Mouse (Mus musculus) hindbrain, embryonic 15.5 days (tissue): ENCODE data around the gene Rnd1. TPM values are rescaled to one million over a fixed set of nuclear protein-coding genes. Genes with fewer than 3 reads are reported as not detected.

Experiments
- ATAC-seq: fragments of 200-750 bp; cut with Nextera tagmentation; 2 replicates; pipeline ENCODE4 v1.8.0; 2017; ENCODE audit warnings: low read depth, moderate number of reproducible peaks, moderate TSS enrichment; ENCODE audit not compliant: low FRiP score
- H3K27ac ChIP-seq: fragments of 300-500 bp; sonication (generic); replicated peaks from 2 replicates; pipeline ENCODE4 v1.5.1; 2015; ENCODE audit warnings: mild to moderate bottlenecking, inconsistent platforms
- H3K27me3 ChIP-seq: fragments of 300-500 bp; sonication (generic); 2 replicates; pipeline ENCODE4 v1.6.1; 2015; ENCODE audit warnings: control low read depth, inconsistent platforms
- H3K36me3 ChIP-seq: fragments of 300-500 bp; sonication (generic); 2 replicates; pipeline ENCODE4 v1.6.1; 2015; ENCODE audit warnings: control low read depth, inconsistent platforms
- H3K4me1 ChIP-seq: fragments of 300-500 bp; sonication (generic); replicated peaks from 2 replicates; pipeline ENCODE4 v1.6.1; 2015; ENCODE audit warnings: control low read depth, inconsistent platforms
- H3K4me2 ChIP-seq: fragments of 300-500 bp; sonication (generic); 2 replicates; pipeline ENCODE4 v1.6.1; 2015; ENCODE audit warnings: moderate library complexity, mild to moderate bottlenecking, inconsistent platforms
- H3K4me3 ChIP-seq: fragments of 300-500 bp; sonication (generic); 2 replicates; pipeline ENCODE4 v1.5.1; 2015; ENCODE audit warnings: mild to moderate bottlenecking, inconsistent platforms
- H3K9ac ChIP-seq: fragments of 300-500 bp; sonication (generic); 2 replicates; pipeline ENCODE4 v1.6.1; 2015; ENCODE audit warnings: inconsistent platforms
- H3K9me3 ChIP-seq: fragments of 300-500 bp; sonication (generic); 2 replicates; pipeline ENCODE4 v1.6.1; 2016; ENCODE audit warnings: control low read depth, inconsistent platforms
- WGBS: fragments of 180-500 bp; shearing (Covaris S2); methylation state at CpG from one replicate; pipeline ENCODE4 v1.1.7; 2015; 5-methylcytosine and 5-hydroxymethylcytosine counted together
- polyA plus RNA-seq: library from polyadenylated mRNA; unstranded; fragments of >200 nt; fragmentation: Nextera tagmentation; extraction: Ambion mirVana; gene quantifications from 2 replicates; pipeline ENCODE4 v1.2.1, GENCODE M21; 2015

Rnd1 gene
- polyA plus RNA-seq, 1 experiment from 2014 or later, result 10.3 TPM

- Histone ChIP-seq H3K4me2 (no peak overlapping the region), H3K27me3 (no peaks in the 10 kb centered on the region), H3K4me1 (no peaks in the 10 kb centered on the region), H3K9ac (no peak overlapping the region), H3K27ac (no peak overlapping the region), H3K4me3 (no peak overlapping the region), H3K36me3 (peaks cover 94% of the 10 kb centered on the region), H3K9me3 (no peaks in the 10 kb centered on the region)
- WGBS, result 94% methylated on average over 8 of the region's 8 CpGs
- no peak for ATAC-seq
These were observed 25.1 kb downstream of the Rnd1 start for GRCm38 (mm10) chr15:98652174-98652573.

- Histone ChIP-seq H3K27ac (no peak overlapping the region), H3K36me3 (peaks cover 94% of the 10 kb centered on the region), H3K9me3 (no peaks in the 10 kb centered on the region), H3K4me3 (no peak overlapping the region), H3K4me2 (no peak overlapping the region), H3K9ac (no peak overlapping the region), H3K4me1 (no peaks in the 10 kb centered on the region), H3K27me3 (no peaks in the 10 kb centered on the region)
- no peak for ATAC-seq
- 94% methylated on average over 15 of the region's 15 CpGs for WGBS
These were observed 25.8 kb downstream of the Rnd1 start for GRCm38 (mm10) chr15:98651431-98651830.

GRCm38 (mm10) chr15:98648071-98648470, 29.2 kb downstream of the Rnd1 start:
- 90% methylated on average over 3 of the region's 3 CpGs for WGBS
- ATAC-seq, result no peak
- no peak overlapping the region for H3K4me3 ChIP-seq
- H3K4me2 ChIP-seq, result no peak overlapping the region
- no peaks in the 10 kb centered on the region for H3K4me1 ChIP-seq
- peaks cover 93% of the 10 kb centered on the region for H3K36me3 ChIP-seq
- no peak overlapping the region for H3K9ac ChIP-seq
- no peaks in the 10 kb centered on the region for H3K9me3 ChIP-seq
- H3K27ac ChIP-seq, result no peak overlapping the region
- no peaks in the 10 kb centered on the region for H3K27me3 ChIP-seq

GRCm38 (mm10) chr15:98647308-98647707, 30.0 kb downstream of the Rnd1 start:
- no peak overlapping the region for H3K9ac ChIP-seq
- peaks cover 93% of the 10 kb centered on the region for H3K36me3 ChIP-seq
- ATAC-seq, result no peak
- H3K27me3 ChIP-seq, result no peaks in the 10 kb centered on the region
- no peak overlapping the region for H3K27ac ChIP-seq
- no peaks in the 10 kb centered on the region for H3K4me1 ChIP-seq
- H3K4me3 ChIP-seq, result no peak overlapping the region
- 82% methylated on average over 10 of the region's 10 CpGs for WGBS
- H3K9me3 ChIP-seq, result no peaks in the 10 kb centered on the region
- no peak overlapping the region for H3K4me2 ChIP-seq

- no peak overlapping the region for H3K4me3 ChIP-seq
- no peaks in the 10 kb centered on the region for H3K9me3 ChIP-seq
- H3K4me2 ChIP-seq, result no peak overlapping the region
- WGBS, result 85% methylated on average over 8 of the region's 8 CpGs
- H3K4me1 ChIP-seq, result no peaks in the 10 kb centered on the region
- no peak overlapping the region for H3K9ac ChIP-seq
- H3K27ac ChIP-seq, result no peak overlapping the region
- H3K27me3 ChIP-seq, result no peaks in the 10 kb centered on the region
- peaks cover 93% of the 10 kb centered on the region for H3K36me3 ChIP-seq
- ATAC-seq, result no peak
These were observed 30.5 kb downstream of the Rnd1 start for GRCm38 (mm10) chr15:98646737-98647136.

GRCm38 (mm10) chr15:98645057-98646026, 31.9 kb downstream of the Rnd1 start:
- no peaks in the 10 kb centered on the region for H3K27me3 ChIP-seq
- no peak overlapping the region for H3K27ac ChIP-seq
- no peaks in the 10 kb centered on the region for H3K4me1 ChIP-seq
- H3K4me3 ChIP-seq, result no peak overlapping the region
- WGBS, result 85% methylated on average over 24 of the region's 24 CpGs
- no peak overlapping the region for H3K9ac ChIP-seq
- H3K4me2 ChIP-seq, result no peak overlapping the region
- H3K9me3 ChIP-seq, result no peaks in the 10 kb centered on the region
- peaks cover 93% of the 10 kb centered on the region for H3K36me3 ChIP-seq
- ATAC-seq, result no peak

- no peak overlapping the region for H3K4me3 ChIP-seq
- no peak overlapping the region for H3K4me2 ChIP-seq
- H3K9ac ChIP-seq, result no peak overlapping the region
- WGBS, result 89% methylated on average over 12 of the region's 12 CpGs
- no peak for ATAC-seq
- no peaks in the 10 kb centered on the region for H3K9me3 ChIP-seq
- H3K27me3 ChIP-seq, result no peaks in the 10 kb centered on the region
- H3K4me1 ChIP-seq, result no peaks in the 10 kb centered on the region
- H3K36me3 ChIP-seq, result peaks cover 91% of the 10 kb centered on the region
- H3K27ac ChIP-seq, result no peak overlapping the region
These were observed 32.9 kb downstream of the Rnd1 start for GRCm38 (mm10) chr15:98644406-98644805.

- WGBS, result 46% methylated on average over 8 of the region's 8 CpGs
- Histone ChIP-seq H3K9me3 (no peaks in the 10 kb centered on the region), H3K9ac (no peak overlapping the region), H3K4me3 (no peak overlapping the region), H3K4me1 (peaks cover 27% of the 10 kb centered on the region), H3K27me3 (no peaks in the 10 kb centered on the region), H3K27ac (no peak overlapping the region), H3K4me2 (no peak overlapping the region), H3K36me3 (peaks cover 53% of the 10 kb centered on the region)
- no peak for ATAC-seq
These were observed 37.1 kb downstream of the Rnd1 start for GRCm38 (mm10) chr15:98640157-98640556.

- H3K9me3 ChIP-seq, result no peaks in the 10 kb centered on the region
- H3K4me1 ChIP-seq, result peaks cover 42% of the 10 kb centered on the region
- ATAC-seq, result no peak
- peak overlapping the region; percentile 87 for H3K4me2 ChIP-seq
- H3K27me3 ChIP-seq, result no peaks in the 10 kb centered on the region
- H3K4me3 ChIP-seq, result peak overlapping the region; percentile 81
- no peak overlapping the region for H3K27ac ChIP-seq
- H3K36me3 ChIP-seq, result peaks cover 26% of the 10 kb centered on the region
- H3K9ac ChIP-seq, result peak overlapping the region; percentile 88; the same call in 1 of the 2 replicates
- WGBS, result 34% methylated on average over 3 of the region's 3 CpGs
These were observed 40.1 kb downstream of the Rnd1 start for GRCm38 (mm10) chr15:98637155-98637554.

- H3K27ac ChIP-seq, result no peak overlapping the region
- WGBS, result 24% methylated on average over 5 of the region's 5 CpGs
- H3K4me3 ChIP-seq, result peak overlapping the region; percentile 81
- peak overlapping the region; percentile 88 for H3K9ac ChIP-seq
- H3K27me3 ChIP-seq, result no peaks in the 10 kb centered on the region
- H3K9me3 ChIP-seq, result no peaks in the 10 kb centered on the region
- ATAC-seq, result no peak
- peaks cover 20% of the 10 kb centered on the region for H3K36me3 ChIP-seq
- H3K4me2 ChIP-seq, result peak overlapping the region; percentile 87
- H3K4me1 ChIP-seq, result peaks cover 49% of the 10 kb centered on the region
These were observed 40.7 kb downstream of the Rnd1 start for GRCm38 (mm10) chr15:98636517-98636916.

- Histone ChIP-seq H3K27me3 (peaks cover 4% of the 10 kb centered on the region; the same call in 1 of the 2 replicates), H3K4me1 (peaks cover 58% of the 10 kb centered on the region), H3K9me3 (no peaks in the 10 kb centered on the region), H3K4me3 (peak overlapping the region; percentile 81), H3K4me2 (peak overlapping the region; percentile 87), H3K9ac (peak overlapping the region; percentile 88), H3K27ac (peak overlapping the region; percentile 96), H3K36me3 (peaks cover 9% of the 10 kb centered on the region)
- WGBS, result under 1% methylated on average over 21 of the region's 21 CpGs
- no peak for ATAC-seq
These were observed 41.9 kb downstream of the Rnd1 start for GRCm38 (mm10) chr15:98635291-98635841.

GRCm38 (mm10) chr15:98634541-98635081, 42.6 kb downstream of the Rnd1 start:
- peak overlapping the region; percentile 96 for H3K27ac ChIP-seq
- H3K36me3 ChIP-seq, result peaks cover 3% of the 10 kb centered on the region; the same call in 1 of the 2 replicates
- under 1% methylated on average over 49 of the region's 65 CpGs for WGBS
- H3K4me1 ChIP-seq, result peaks cover 59% of the 10 kb centered on the region
- peak overlapping the region; percentile 87 for H3K4me2 ChIP-seq
- H3K4me3 ChIP-seq, result peak overlapping the region; percentile 81
- peak; percentile 61 for ATAC-seq
- peaks cover 5% of the 10 kb centered on the region; the same call in 1 of the 2 replicates for H3K27me3 ChIP-seq
- peak overlapping the region; percentile 88 for H3K9ac ChIP-seq
- H3K9me3 ChIP-seq, result no peaks in the 10 kb centered on the region
